Mouse (Mus musculus): ENCODE results near the gene Bcl2a1d.
"Not testable (repeated sequence)": the region's sequence is repeated elsewhere in the genome, so short reads cannot be mapped to it uniquely, and the experiment has no call there.

- TF ChIP-seq CTCF, EP300 (IDR thresholded peaks at IDR 0.05): not testable (repeated sequence)
Observed at GRCm38 (mm10) chr9:88710910-88711438, 20.7 kb downstream of the Bcl2a1d start.
